Mouse (Mus musculus): ENCODE measurements around the gene Mrtfa.

Gene Mrtfa

GRCm38 (mm10) chr15:81102274-81102879, 88.2 kb downstream of the Mrtfa start:
- no peak for DNase-seq (ENCODE audit: low read depth, low spot score)

GRCm38 (mm10) chr15:81101316-81101715, 89.2 kb downstream of the Mrtfa start:
- no peak for DNase-seq (ENCODE audit: low read depth, low spot score)

GRCm38 (mm10) chr15:81099269-81099668, 91.3 kb downstream of the Mrtfa start:
- DNase-seq (ENCODE audit: low read depth, low spot score) = no peak

- DNase-seq (ENCODE audit: low read depth, low spot score) = no peak
Measured at GRCm38 (mm10) chr15:81098689-81099088, 91.9 kb downstream of the Mrtfa start.

GRCm38 (mm10) chr15:81097896-81098295, 92.7 kb downstream of the Mrtfa start:
- DNase-seq (ENCODE audit: low read depth, low spot score) = no peak

GRCm38 (mm10) chr15:81097456-81097855, 93.1 kb downstream of the Mrtfa start:
- no peak for DNase-seq (ENCODE audit: low read depth, low spot score)

GRCm38 (mm10) chr15:81096329-81097055, 94.1 kb downstream of the Mrtfa start:
- no peak for DNase-seq (ENCODE audit: low read depth, low spot score)

- DNase-seq (ENCODE audit: low read depth, low spot score) = no peak
Measured at GRCm38 (mm10) chr15:81093032-81093431, 97.5 kb downstream of the Mrtfa start.

- DNase-seq (ENCODE audit: low read depth, low spot score) = no peak
Measured at GRCm38 (mm10) chr15:81091718-81092117, 98.8 kb downstream of the Mrtfa start.

- DNase-seq (ENCODE audit: low read depth, low spot score) = no peak
Measured at GRCm38 (mm10) chr15:81087529-81087928, 103.0 kb downstream of the Mrtfa start.

- no peak for DNase-seq (ENCODE audit: low read depth, low spot score)
Measured at GRCm38 (mm10) chr15:81086644-81087480, 103.7 kb downstream of the Mrtfa start.

- peak; percentile 49 for DNase-seq (ENCODE audit: low read depth, low spot score)
Measured at GRCm38 (mm10) chr15:81083826-81084225, 106.7 kb downstream of the Mrtfa start.

- no peak for DNase-seq (ENCODE audit: low read depth, low spot score)
Measured at GRCm38 (mm10) chr15:81083281-81083680, 107.3 kb downstream of the Mrtfa start.

GRCm38 (mm10) chr15:81081216-81081615, 109.3 kb downstream of the Mrtfa start:
- DNase-seq (ENCODE audit: low read depth, low spot score) = no peak

- no peak for DNase-seq (ENCODE audit: low read depth, low spot score)
Measured at GRCm38 (mm10) chr15:81080405-81080804, 110.2 kb downstream of the Mrtfa start.

- DNase-seq (ENCODE audit: low read depth, low spot score) = no peak
Measured at GRCm38 (mm10) chr15:81079255-81079654, 111.3 kb downstream of the Mrtfa start.

- DNase-seq (ENCODE audit: low read depth, low spot score) = no peak
Measured at GRCm38 (mm10) chr15:81077551-81077950, 113.0 kb downstream of the Mrtfa start.

GRCm38 (mm10) chr15:81074543-81074942, 116.0 kb downstream of the Mrtfa start:
- DNase-seq (ENCODE audit: low read depth, low spot score) = no peak

- DNase-seq (ENCODE audit: low read depth, low spot score) = no peak
Measured at GRCm38 (mm10) chr15:81073751-81074150, 116.8 kb downstream of the Mrtfa start.

GRCm38 (mm10) chr15:81072748-81073147, 117.8 kb downstream of the Mrtfa start:
- no peak for DNase-seq (ENCODE audit: low read depth, low spot score)

GRCm38 (mm10) chr15:81070470-81070869, 120.1 kb downstream of the Mrtfa start:
- DNase-seq (ENCODE audit: low read depth, low spot score) = no peak

GRCm38 (mm10) chr15:81068641-81069381, 121.7 kb downstream of the Mrtfa start:
- no peak for DNase-seq (ENCODE audit: low read depth, low spot score)

All from retina, adult 2 months (tissue).